ENCODE assay signal across 8 mouse cellular contexts in genomic region chr13:95617671-95618171, GRCm38 (mm10). TPM values are rescaled to one million over a fixed set of nuclear protein-coding genes. Genes with fewer than 3 reads are reported as not detected.
DNase-seq lines count a peak whose midpoint lies in the region; ATAC-seq and TF ChIP-seq lines count a peak whose summit lies in the region.

No protein-coding gene starts in this region.

- H3K4me1 ChIP-seq in erythroblast, embryonic 14.5 days (ENCODE audit: control insufficient read depth): peaks cover 51% of the 10 kb centered on the region
- no peaks in the 10 kb centered on the region for H3K4me1 ChIP-seq in midbrain, postnatal 0 days (ENCODE audit: insufficient read depth, low read length)

- peak overlapping the region; percentile 91 for H3K4me3 ChIP-seq in erythroblast, embryonic 14.5 days (replicated peaks)
- peak overlapping the region; percentile 79 for H3K4me3 ChIP-seq in midbrain, postnatal 0 days (ENCODE audit: low read depth, low read length)

- peak overlapping the region; percentile 74 for H3K9ac ChIP-seq in midbrain, postnatal 0 days (replicated peaks; ENCODE audit: low read length, poor library complexity, severe bottlenecking)

- no peak for TF ChIP-seq CTCF in midbrain, postnatal 0 days (IDR thresholded peaks at IDR 0.05)

- no peaks in the 10 kb centered on the region for H3K9me3 ChIP-seq in erythroblast, embryonic 14.5 days (ENCODE audit: control insufficient read depth, low read length)
- no peaks in the 10 kb centered on the region for H3K9me3 ChIP-seq in midbrain, postnatal 0 days (ENCODE audit: low read length)

- under 1% methylated on average over 21 of the region's 21 CpGs for WGBS in midbrain, postnatal 0 days

- peak; percentile 36 for DNase-seq in 416B (ENCODE audit: low read depth)
- DNase-seq in embryo, embryonic 9.5 days (ENCODE audit: extremely low spot score): peak; percentile 65
- DNase-seq in induced T-regulatory cell, adult 2 months (ENCODE audit: low read depth): peak; percentile 59
- DNase-seq in midbrain, postnatal 0 days (ENCODE audit: low spot score): no peak
- DNase-seq in adrenal gland, postnatal 25 days: no peak
- DNase-seq in cerebellum, postnatal 36 days: no peak

- H3K4me2 ChIP-seq in midbrain, postnatal 0 days (ENCODE audit: low read depth, low read length, poor library complexity, severe bottlenecking): peak overlapping the region; percentile 97

- H3K36me3 ChIP-seq in erythroblast, embryonic 14.5 days (ENCODE audit: control insufficient read depth): peaks cover 24% of the 10 kb centered on the region
- H3K36me3 ChIP-seq in midbrain, postnatal 0 days (ENCODE audit: insufficient read depth, low read length): no peaks in the 10 kb centered on the region

- no peak overlapping the region; the same call in 1 of the 2 replicates for H3K27ac ChIP-seq in midbrain, postnatal 0 days (ENCODE audit: low read depth, low read length)

- peaks cover 20% of the 10 kb centered on the region for H3K27me3 ChIP-seq in erythroblast, embryonic 14.5 days (ENCODE audit: control insufficient read depth)
- no peaks in the 10 kb centered on the region for H3K27me3 ChIP-seq in midbrain, postnatal 0 days (ENCODE audit: insufficient read depth, low read length)

- ATAC-seq in erythroblast, adult 5-6 weeks (replicated peaks; ENCODE audit: low FRiP score, poor library complexity, severe bottlenecking): no peak
- ATAC-seq in midbrain, postnatal 0 days (ENCODE audit: low FRiP score): peak; percentile 32

RNA-seq across cellular contexts. Expression of gene F2r, which starts 0.6 kb away (rescaled TPM):
- polyA plus RNA-seq in erythroblast, embryonic 14.5 days (2012): 0.43 and 0.76 TPM in 2 replicates
- 4.8 and 5.0 TPM in 2 replicates for total RNA-seq in erythroblast, adult 5-6 weeks (2015; ENCODE audit: low replicate concordance)
- total RNA-seq in erythroblast, adult 5-6 weeks (2017; ENCODE audit: low replicate concordance): 1.4 and 3.3 TPM in 2 replicates
- 36.3 and 48.3 TPM in 2 replicates for total RNA-seq in midbrain, postnatal 0 days (2014; rRNA removed)
- polyA plus RNA-seq in midbrain, postnatal 0 days (2015; fragmentation: Nextera tagmentation; extraction: Ambion mirVana): 27.3 and 28.8 TPM in 2 replicates
- 108 and 116 TPM in 2 replicates for total RNA-seq in adrenal gland, postnatal 25 days (2021)

Comparison
In these comparisons a context has a peak if more than half of its experiments do, and no peak if none do; other contexts are left out.
1. DNase-seq: peak in 416B (single experiment), embryo, embryonic 9.5 days (single experiment) and induced T-regulatory cell, adult 2 months (single experiment); none in midbrain, postnatal 0 days (single experiment), adrenal gland, postnatal 25 days (single experiment) and cerebellum, postnatal 36 days (0 of 2).